Mouse (Mus musculus) B cell, adult 2 months (primary cell): Measurements from ENCODE around the gene Arhgef25.

Experiments
- DNase-seq, 2 experiments: peaks; one replicate each; pipeline ENCODE4 v3.0.0; 2022

The Arhgef25 gene

DNA sequence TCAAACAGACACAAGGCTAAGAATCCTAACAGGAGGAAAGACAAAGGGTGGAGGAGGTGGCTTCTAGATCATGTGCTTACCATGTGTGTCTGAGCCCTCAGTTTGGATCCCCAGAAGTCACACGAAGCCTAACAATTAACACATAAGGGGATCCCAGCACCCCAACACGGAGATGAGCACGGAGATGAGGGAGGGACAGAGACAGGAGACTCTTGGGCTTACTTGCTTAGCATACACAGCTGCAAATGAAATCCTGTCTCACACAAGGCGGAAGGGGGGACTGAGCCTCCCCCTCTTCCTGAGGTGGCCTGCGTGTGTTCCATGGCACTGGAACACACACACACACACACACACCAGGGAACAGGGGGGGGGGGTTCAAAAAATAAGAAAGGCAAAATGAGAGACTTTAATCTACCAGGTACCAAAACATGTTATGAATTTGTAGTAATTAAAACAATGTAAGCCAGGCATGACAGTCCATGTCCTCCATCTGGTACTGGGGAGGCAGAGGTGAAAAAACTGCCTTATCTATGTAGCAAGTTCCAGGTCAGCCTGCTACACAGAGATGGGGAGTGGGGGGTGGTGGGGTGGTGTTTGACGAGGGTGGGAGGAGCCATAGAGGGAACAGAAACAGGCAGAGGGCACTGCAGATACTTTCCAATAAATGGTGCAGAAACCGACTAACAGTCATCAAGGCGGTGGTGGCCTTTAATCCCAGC lies 54.6 kb downstream of the Arhgef25 start:
- peak; percentile 42 to 49 for DNase-seq

DNA sequence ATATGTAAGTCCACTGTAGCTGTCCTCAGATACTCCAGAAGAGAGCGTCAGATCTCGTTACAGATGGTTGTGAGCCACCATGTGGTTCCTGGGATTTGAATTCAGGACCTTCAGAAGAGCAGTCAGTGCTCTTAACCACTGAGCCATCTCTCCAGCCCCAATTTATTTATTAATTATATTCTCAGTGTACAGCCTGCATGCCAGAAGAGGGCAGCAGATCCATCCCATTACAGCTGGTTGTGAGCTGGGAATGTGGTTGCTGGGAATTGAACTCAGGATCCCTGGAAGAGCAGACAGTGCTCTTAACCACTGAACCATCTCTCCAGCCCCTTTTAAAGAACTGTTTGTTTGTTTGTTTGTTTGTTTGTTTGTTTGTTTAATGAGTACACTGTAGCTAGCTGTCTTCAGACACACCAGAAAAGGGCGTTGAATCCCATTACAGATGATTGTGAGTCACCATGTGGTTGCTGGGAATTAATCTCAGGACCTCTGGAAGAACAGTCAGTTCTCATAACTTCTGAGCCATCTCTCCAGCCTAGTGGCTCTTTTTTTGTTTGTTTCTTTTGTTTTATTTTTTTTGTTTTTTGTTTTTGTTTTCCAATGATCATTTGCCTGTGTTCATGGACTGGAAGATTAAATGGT lies 55.4 kb downstream of the Arhgef25 start:
- DNase-seq, result peak; percentile 31 to 37
